Mouse (Mus musculus) common myeloid progenitor, adult 5-6 weeks (primary cell): ENCODE measurements around the gene Tmem135. TPM values are rescaled to one million over a fixed set of nuclear protein-coding genes. Genes with fewer than 3 reads are reported as not detected.

Experiments
- ATAC-seq: replicated peaks from 2 replicates; pipeline ENCODE4 v1.8.0; 2016; ENCODE audit warnings: low read depth, mild to moderate bottlenecking, moderate TSS enrichment, inconsistent platforms; ENCODE audit not compliant: poor library complexity, severe bottlenecking
- total RNA-seq: library from RNA; stranded (forward); fragments of 200-1000, 187-1606 nt; gene quantifications from 2 replicates; pipeline ENCODE4 v1.2.3, GENCODE M21; 2017

Tmem135 gene
- total RNA-seq, 1 experiment from 2014 or later = 22.3 TPM

DNA sequence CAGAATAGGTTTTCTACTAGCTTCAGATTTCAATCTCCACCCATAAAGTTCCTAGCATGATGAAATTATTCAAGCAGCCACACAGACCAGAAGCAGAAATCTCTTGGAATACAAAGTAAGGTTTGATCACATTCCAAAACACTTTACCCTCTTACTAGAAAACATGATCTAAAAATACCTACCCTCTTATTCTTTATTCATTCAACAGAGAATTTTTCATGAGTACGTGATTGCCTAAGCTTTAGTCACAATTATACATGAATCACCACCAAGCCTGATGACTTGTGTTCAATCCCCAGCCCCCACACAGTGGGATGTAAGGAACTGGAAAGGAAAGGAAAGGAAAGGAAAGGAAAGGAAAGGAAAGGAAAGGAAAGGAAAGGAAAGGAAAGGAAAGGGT lies 136.5 kb downstream of the Tmem135 start:
- ATAC-seq = no peak

DNA sequence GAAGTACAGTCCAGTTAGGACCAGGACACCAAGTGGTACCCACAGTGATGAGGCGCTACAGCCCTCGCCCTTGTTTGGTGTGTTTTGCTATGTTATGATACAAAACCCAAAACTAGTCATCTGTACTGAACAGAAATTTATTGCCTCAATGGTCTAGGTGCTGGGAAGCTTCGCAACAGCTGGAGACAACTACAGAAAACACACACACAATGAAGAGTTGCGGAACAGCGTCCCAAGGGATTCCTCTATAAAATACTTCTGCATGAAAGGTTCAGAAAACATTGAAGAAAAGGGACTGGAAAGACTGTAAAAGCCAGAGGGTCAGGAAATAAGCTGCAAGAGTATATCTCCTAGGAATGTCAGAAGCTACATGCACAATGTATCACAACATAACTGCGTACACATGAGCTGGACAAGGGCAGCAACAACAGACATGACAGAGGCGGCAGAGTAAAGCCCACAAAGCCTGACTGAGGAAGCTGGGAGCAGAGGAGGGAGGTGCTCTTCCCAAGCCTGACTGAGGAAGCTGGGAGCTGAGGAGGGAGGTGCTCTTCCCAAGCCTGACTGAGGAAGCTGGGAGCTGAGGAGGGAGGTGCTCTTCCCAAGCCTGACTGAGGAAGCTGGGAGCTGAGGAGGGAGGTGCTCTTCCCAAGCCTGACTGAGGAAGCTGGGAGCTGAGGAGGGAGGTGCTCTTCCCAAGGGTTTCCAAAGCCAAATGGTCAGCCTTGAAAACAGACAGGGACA lies 137.8 kb downstream of the Tmem135 start:
- ATAC-seq = no peak

DNA sequence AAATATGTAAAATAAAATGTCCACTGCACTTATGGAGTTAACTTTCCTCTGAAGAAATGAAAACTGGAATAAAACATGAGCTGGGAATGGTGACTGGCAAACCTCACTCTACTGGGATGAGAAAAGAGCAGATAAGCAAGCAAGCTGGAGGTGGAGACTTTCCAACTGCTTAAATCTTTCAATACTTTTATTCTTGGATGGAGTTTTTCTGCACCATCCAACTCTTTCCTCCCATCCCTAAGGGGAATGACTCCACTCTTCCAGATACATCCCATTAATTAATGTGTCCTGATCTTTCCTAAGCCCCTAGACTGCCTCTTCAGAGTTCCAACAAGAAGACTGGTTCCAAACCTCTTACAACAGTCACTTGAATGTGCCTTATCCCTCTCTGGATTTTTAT lies 143.1 kb downstream of the Tmem135 start:
- ATAC-seq = no peak

DNA sequence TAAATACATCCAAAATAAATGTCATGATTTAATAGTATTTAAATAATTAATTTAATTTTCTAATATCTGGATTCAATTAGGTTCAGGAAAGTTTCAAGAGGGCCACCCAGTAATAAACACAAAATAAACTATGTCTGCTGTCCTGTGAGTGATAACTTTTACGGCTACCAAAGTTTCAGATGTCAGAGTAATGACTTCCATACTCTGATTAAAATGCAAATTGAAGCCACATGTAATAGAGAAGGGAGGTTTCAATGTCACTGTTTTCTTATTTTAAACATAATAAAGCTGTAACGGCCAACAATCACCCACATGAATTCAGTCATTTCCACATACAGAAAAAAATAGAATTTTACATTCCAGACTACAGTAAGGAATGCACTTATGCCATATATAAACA lies 145.2 kb downstream of the Tmem135 start:
- no peak for ATAC-seq

GRCm38 (mm10) chr7:89257871-89258502 lies 146.0 kb downstream of the Tmem135 start:
- no peak for ATAC-seq

DNA sequence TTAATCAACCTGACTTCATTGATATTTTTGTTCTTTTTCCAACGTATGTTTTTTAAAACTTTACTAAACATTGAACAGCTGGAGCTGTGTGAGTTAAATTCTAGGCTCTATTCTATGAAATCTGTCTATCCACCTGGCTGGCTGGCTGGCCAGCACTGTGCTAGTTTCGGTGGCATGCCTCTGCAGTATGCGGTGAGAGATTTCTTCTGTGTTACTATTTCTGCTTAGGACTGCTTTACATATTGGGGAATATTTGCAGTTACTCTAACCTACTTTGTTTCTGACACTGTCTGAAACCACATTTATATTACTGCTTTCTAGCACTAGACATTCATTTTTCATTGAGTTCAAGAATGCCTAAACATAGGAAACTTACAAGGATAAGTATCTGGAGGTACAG lies 150.2 kb downstream of the Tmem135 start:
- ATAC-seq = no peak

GRCm38 (mm10) chr7:89253317-89253716 lies 150.7 kb downstream of the Tmem135 start:
- ATAC-seq = no peak

- no peak for ATAC-seq
Measured at GRCm38 (mm10) chr7:89251880-89252453, 152.1 kb downstream of the Tmem135 start.

DNA sequence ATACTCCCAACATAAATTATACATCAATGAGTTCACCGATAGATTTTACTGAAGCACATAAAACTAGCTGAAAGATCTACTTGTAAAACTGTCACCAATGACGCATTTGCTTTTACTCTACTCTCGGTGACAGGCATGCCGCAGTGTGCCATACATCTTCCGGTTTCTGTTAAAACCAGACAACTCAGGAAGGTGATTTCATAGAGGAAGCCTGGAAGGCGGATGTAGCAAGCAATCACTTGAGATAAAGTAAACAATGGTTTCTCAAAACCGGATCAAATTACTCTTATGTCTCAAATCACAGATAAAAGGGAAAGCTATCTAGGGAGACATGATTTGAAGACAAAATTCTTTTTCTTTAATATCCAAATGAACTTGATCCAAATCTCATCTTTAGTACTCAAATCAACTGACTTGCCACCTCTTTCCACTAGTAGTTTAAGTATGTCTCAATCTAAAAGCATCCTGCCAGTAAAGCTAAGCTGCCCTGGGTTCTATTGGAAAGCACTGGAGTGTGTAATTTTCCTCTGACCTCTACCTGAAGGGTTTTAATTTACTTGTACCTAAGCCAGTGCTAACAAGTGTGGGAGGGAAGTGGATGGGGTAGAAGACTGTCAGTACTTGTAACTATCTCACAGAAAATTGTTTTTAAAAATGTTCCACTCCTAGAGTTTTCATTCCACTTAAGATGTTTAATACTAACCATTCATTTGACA lies 155.7 kb downstream of the Tmem135 start:
- ATAC-seq = peak; percentile 96

GRCm38 (mm10) chr7:89247012-89247710 lies 156.9 kb downstream of the Tmem135 start:
- no peak for ATAC-seq

DNA sequence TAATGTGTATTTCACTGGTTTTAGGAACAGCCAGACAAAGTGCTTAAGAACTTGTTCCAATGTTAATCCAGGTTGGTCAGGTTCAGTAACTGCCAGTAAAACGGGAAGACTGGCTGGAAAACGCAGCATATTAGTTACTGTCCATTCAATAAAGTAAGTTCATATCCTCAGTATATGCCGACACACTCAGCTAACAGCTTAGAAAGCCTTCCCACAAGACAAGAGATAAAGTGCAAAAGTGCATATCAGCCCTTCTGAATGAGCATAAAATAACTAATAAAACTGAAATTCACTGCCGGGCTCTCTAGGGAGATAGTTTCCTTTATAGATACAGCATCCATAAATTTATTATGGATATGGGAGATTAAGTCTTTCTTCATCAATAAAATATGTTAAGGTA lies 161.5 kb downstream of the Tmem135 start:
- no peak for ATAC-seq

GRCm38 (mm10) chr7:89242143-89242542 lies 161.9 kb downstream of the Tmem135 start:
- ATAC-seq = peak; percentile 50

DNA sequence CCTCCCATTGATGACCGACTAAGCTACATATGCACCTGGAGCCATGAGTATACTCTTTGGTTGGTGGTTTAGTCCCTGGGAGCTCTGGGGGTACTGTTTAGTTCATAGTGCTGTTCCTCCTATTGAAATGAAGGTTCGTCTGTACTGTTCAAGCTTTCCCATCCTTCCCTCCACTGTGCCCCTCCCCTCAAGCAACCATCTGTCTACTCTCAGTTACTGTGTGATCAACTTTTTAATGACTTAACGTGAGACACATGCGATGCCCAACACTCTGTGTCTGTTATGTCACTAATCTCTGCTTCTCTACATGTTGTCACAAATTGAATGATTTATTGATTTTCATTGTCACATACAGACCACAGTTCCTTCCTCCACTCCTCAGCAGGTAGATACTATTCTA lies 164.4 kb downstream of the Tmem135 start:
- ATAC-seq = no peak

DNA sequence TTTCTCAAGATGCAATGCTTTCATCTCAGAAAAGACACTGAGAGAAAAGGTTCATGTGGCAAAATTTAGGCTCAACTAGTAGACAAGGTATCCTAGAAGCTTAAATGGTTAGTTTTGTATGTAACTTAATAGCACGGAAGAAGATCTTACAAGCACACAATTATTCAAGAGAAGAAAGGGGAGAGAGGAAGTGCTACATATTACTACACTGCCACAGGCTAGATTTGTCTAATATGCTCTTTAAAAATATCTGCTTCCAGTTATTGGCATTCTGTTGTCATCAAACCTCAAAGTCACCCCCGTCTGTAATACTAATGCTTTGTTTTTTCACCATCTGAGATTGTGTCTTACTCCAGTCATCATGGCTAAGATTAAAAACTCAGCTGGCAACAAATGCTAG lies 167.4 kb downstream of the Tmem135 start:
- ATAC-seq = no peak

GRCm38 (mm10) chr7:89235974-89236507 lies 168.0 kb downstream of the Tmem135 start:
- peak; percentile 89 for ATAC-seq

DNA sequence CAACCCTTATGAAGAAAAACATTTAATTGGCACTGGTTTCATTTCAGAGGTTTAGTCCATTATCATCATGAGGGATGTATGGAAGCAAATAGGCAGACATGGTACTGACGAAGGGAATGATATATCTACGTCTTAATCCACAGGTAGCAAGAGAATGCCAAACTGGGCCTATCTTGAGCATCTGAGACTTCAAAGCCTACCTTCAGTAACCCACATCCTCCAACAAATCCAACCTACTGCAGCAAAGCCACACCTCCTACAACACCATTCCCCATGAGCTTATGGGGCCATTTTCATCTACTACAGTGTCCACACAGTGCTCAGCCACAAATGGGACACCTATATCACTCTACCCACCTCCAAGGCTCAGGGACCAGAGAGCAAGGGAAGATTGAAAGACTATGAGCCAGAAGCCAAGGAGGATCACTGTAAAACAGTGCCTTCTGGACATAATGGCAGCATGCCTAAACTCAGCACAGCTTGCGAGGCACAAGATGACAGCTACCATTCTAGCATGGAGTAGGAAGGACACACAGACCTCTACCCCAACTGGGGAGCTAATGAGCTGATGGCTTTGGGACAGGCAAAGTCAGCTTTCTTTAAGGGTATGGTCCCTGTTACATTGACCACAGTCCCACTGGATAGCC lies 171.4 kb downstream of the Tmem135 start:
- ATAC-seq = no peak

GRCm38 (mm10) chr7:89231200-89231790 lies 172.7 kb downstream of the Tmem135 start:
- ATAC-seq = no peak

GRCm38 (mm10) chr7:89222609-89223008 lies 181.4 kb downstream of the Tmem135 start:
- ATAC-seq = no peak

GRCm38 (mm10) chr7:89216628-89217027 lies 187.4 kb downstream of the Tmem135 start:
- ATAC-seq = peak; percentile 66
